Mouse (Mus musculus) sigmoid colon, adult 10 weeks (tissue): ENCODE results near the gene Mup10. TPM values are rescaled to one million over a fixed set of nuclear protein-coding genes. Genes with fewer than 3 reads are reported as not detected.

Experiments used
- polyA plus RNA-seq: library from polyadenylated mRNA; stranded (reverse); fragments of 350-450 nt; fragmentation: Illumina TruSeq; extraction: RNeasy Lipid Tissue Mini Kit (QIAGEN cat#74804); gene quantifications from one replicate; pipeline ENCODE4 v1.2.3, GENCODE M21; 2014; ENCODE audit warnings: low read depth, low replicate concordance

Mup10 gene
- not detected for polyA plus RNA-seq

GRCm38 (mm10) chr4:60582099-60582498 is at the start of gene Mup10:
Gene Mup10, minus strand, starts transcription at chr4:60582199.

Other genes starting within 250 kb of the Mup10 start
- gene Mup9, start 160.2 kb downstream of the Mup10 start, polyA plus RNA-seq = not detected
- gene Mup1, start 80.2 kb downstream of the Mup10 start, polyA plus RNA-seq = not detected
- gene Mup11, start 80.2 kb upstream of the Mup10 start, polyA plus RNA-seq = 0.76 TPM
- gene Mup12, start 159.1 kb upstream of the Mup10 start, polyA plus RNA-seq = not detected
- 7.1 TPM for gene Mup22, start 239.3 kb upstream of the Mup10 start, polyA plus RNA-seq